Mouse (Mus musculus) liver, adult 2 months (tissue): ENCODE results near the gene Fto. TPM values are rescaled to one million over a fixed set of nuclear protein-coding genes. Genes with fewer than 3 reads are reported as not detected.

ENCODE experiments used
- DNase-seq: peaks from one replicate; pipeline ENCODE4 v3.0.0-alpha.2; 2011; ENCODE audit warnings: low read depth, low spot score; ENCODE audit errors: extremely low read depth
- H3K27ac ChIP-seq: fragments of 200-500 bp; replicated peaks from 2 replicates; pipeline ENCODE4 v1.5.1; 2012; ENCODE audit warnings: low read depth, mild to moderate bottlenecking, control low read depth, inconsistent platforms, low read length; ENCODE audit not compliant: insufficient read depth
- H3K27me3 ChIP-seq: fragments of 200-500 bp; 2 replicates; pipeline ENCODE4 v1.6.1; 2012; ENCODE audit warnings: mild to moderate bottlenecking, moderate library complexity, low read length, inconsistent platforms; ENCODE audit not compliant: control insufficient read depth, insufficient read depth
- H3K36me3 ChIP-seq: fragments of 200-500 bp; 2 replicates; pipeline ENCODE4 v1.6.1; 2012; ENCODE audit warnings: low read length, inconsistent platforms; ENCODE audit not compliant: control insufficient read depth, insufficient read depth
- H3K4me1 ChIP-seq: fragments of 200-500 bp; 2 replicates; pipeline ENCODE4 v1.6.1; 2011; ENCODE audit warnings: low read length; ENCODE audit not compliant: control insufficient read depth, insufficient read depth
- H3K4me3 ChIP-seq: fragments of 200-500 bp; 2 replicates; pipeline ENCODE4 v1.5.1; 2011; ENCODE audit warnings: low read depth, mild to moderate bottlenecking, control low read depth, low read length, moderate library complexity; ENCODE audit not compliant: insufficient read depth
- H3K79me2 ChIP-seq: fragments of 200-500 bp; 2 replicates; pipeline ENCODE4 v1.6.1; 2012; ENCODE audit warnings: inconsistent platforms, mild to moderate bottlenecking, low read length, moderate library complexity; ENCODE audit not compliant: control insufficient read depth, insufficient read depth
- H3K9ac ChIP-seq: fragments of 200-500 bp; 2 replicates; pipeline ENCODE4 v1.6.1; 2012; ENCODE audit warnings: low read depth, mild to moderate bottlenecking, control low read depth, inconsistent platforms, low read length
- CTCF ChIP-seq: fragments of 200-500 bp; IDR thresholded peaks from 2 replicates; pipeline ENCODE4 v1.5.1; 2011; ENCODE audit warnings: low read depth, low read length, control low read depth
- POLR2A ChIP-seq: fragments of 200-500 bp; IDR thresholded peaks from 2 replicates; pipeline ENCODE4 v1.6.1; 2011; ENCODE audit warnings: low read length, control low read depth; ENCODE audit not compliant: insufficient read depth; ENCODE audit errors: extremely low read depth
- WGBS: fragments of 180-500 bp; shearing (Covaris S2); methylation state at CpG from one replicate; pipeline ENCODE4 v1.1.7; 2018; 5-methylcytosine and 5-hydroxymethylcytosine counted together
- polyA plus RNA-seq: library from polyadenylated mRNA; depleted of rRNA; stranded (reverse); fragments of >200 nt; gene quantifications from 2 replicates; pipeline ENCODE4 v1.2.3, GENCODE M21; 2012
- total RNA-seq: library from RNA; depleted of rRNA; stranded (reverse); fragments of >200 nt; gene quantifications from 2 replicates; pipeline ENCODE4 v1.2.3, GENCODE M21; 2014

The Fto gene
- total and polyA plus RNA-seq, 2 experiments, result 14.1 to 15.6 TPM

DNA sequence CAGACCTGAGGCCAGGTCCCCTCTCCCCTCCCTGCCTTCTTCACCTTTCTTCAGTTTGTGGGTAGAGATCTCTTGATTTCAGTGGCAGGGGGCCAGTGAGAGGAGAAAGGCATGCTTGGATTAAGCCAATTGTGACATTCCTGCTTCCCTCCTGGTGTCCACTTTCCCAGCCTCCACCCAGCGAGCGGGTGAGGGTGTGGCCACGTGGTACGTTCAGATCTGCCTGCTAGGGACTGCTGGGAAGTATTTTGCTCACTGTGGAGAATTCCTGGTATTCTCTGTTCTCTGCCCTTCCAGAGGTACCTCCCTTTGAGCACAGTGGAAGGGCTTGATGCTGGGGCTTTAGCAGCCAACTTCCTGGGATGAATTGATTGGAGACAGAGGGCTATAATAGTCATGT is 259.3 kb downstream of the Fto start:
- Histone ChIP-seq H3K27me3 (no peaks in the 10 kb centered on the region), H3K4me3 (no peak overlapping the region), H3K36me3 (no peaks in the 10 kb centered on the region), H3K9ac (no peak overlapping the region), H3K27ac (no peak overlapping the region), H3K79me2 (no peaks in the 10 kb centered on the region; the same call in 1 of the 2 replicates), H3K4me1 (peaks cover 3% of the 10 kb centered on the region; the same call in 1 of the 2 replicates)
- TF ChIP-seq CTCF (no peak), POLR2A (no peak)
- DNase-seq, result no peak
- WGBS, result 48% methylated on average over 4 of the region's 4 CpGs

GRCm38 (mm10) chr8:91575576-91575975 is 262.3 kb downstream of the Fto start:
- Histone ChIP-seq H3K36me3 (no peaks in the 10 kb centered on the region), H3K27ac (no peak overlapping the region), H3K9ac (no peak overlapping the region), H3K27me3 (no peaks in the 10 kb centered on the region), H3K79me2 (no peaks in the 10 kb centered on the region; the same call in 1 of the 2 replicates), H3K4me3 (no peak overlapping the region), H3K4me1 (peaks cover 2% of the 10 kb centered on the region; the same call in 1 of the 2 replicates)
- no peak for DNase-seq
- 82% methylated on average over 3 of the region's 3 CpGs for WGBS
- TF ChIP-seq CTCF (no peak), POLR2A (no peak)

DNA sequence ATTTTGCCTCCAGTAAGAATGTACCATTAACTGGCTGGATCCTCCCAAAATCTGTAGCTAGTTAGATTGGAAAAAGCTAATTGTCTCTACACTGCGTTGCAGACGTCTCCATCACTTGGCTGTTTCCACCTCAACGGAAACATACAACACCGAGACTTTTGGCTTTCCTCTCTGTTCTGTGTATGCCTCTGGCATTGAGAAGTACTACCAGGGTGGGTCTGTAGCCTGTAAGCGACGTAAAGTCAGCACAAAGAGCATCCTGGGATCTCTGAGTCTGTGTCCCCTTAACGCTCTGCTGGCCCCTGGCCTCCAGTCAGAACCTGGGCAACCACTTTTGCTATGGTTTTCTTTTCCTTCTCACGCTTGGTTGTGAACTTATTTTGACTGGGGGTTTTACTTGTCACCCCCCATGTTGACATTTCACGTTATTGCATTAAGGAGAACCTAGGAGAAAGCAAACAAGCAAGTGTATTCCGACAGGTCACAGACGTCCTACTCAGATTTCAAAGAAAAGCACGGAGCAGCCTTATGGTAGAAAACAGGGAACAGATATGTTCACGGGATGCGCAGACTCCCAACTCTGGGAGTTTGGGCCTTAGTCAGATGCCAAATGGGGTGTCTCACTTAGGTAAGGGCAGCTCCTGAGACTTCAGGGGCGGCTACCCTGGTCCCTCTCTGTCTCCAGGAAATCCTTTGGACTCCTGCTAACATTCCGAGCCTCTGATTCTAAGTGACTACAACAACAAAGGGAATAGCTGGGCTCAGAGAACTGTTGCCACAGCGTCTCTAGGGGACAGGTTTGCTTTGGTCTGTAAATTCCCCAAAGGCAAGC is 263.0 kb downstream of the Fto start:
- H3K27ac ChIP-seq, result no peak overlapping the region
- no peak overlapping the region for H3K9ac ChIP-seq
- H3K4me1 ChIP-seq, result no peaks in the 10 kb centered on the region
- no peak for TF ChIP-seq POLR2A
- 85% methylated on average over 17 of the region's 17 CpGs for WGBS
- no peaks in the 10 kb centered on the region for H3K27me3 ChIP-seq
- no peak overlapping the region for H3K4me3 ChIP-seq
- no peaks in the 10 kb centered on the region for H3K79me2 ChIP-seq
- DNase-seq, result no peak
- no peaks in the 10 kb centered on the region for H3K36me3 ChIP-seq

GRCm38 (mm10) chr8:91576918-91577241 is 263.6 kb downstream of the Fto start:
- Histone ChIP-seq H3K36me3 (no peaks in the 10 kb centered on the region), H3K4me1 (no peaks in the 10 kb centered on the region), H3K27me3 (no peaks in the 10 kb centered on the region), H3K9ac (no peak overlapping the region), H3K27ac (no peak overlapping the region), H3K4me3 (no peak overlapping the region), H3K79me2 (no peaks in the 10 kb centered on the region)
- DNase-seq, result no peak
- no peak for TF ChIP-seq POLR2A
- TF ChIP-seq CTCF, result no peak
- WGBS, result 89% methylated on average over 6 of the region's 6 CpGs

DNA sequence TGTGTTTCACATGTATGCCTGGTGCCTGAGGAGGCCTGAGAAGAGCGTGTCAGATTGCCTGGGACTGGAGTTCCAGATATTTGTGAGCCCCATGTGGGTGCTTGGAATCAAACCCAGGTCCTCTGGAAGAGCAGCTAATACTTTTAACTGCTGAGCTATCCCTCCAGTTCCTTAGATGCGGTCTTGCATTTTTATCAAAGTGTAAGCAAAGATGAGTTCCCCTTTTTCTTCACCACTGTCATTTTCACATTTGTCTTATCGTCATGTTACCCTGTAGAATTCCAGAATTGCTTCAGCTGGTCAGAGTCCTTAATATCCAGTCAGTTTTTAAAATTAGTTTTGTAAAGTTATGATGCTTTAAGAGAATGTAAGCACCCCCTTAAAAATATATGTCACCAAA is 264.3 kb downstream of the Fto start:
- H3K27me3 ChIP-seq, result no peaks in the 10 kb centered on the region
- 93% methylated on average over 3 of the region's 3 CpGs for WGBS
- no peaks in the 10 kb centered on the region for H3K36me3 ChIP-seq
- H3K9ac ChIP-seq, result no peak overlapping the region
- no peak overlapping the region for H3K4me3 ChIP-seq
- no peak for DNase-seq
- TF ChIP-seq POLR2A, result no peak
- no peak for TF ChIP-seq CTCF
- no peaks in the 10 kb centered on the region for H3K4me1 ChIP-seq
- no peaks in the 10 kb centered on the region for H3K79me2 ChIP-seq
- H3K27ac ChIP-seq, result no peak overlapping the region
